Mouse (Mus musculus) ES-E14 (cell line): ENCODE data around the gene Tshz2. TPM values are rescaled to one million over a fixed set of nuclear protein-coding genes. Genes with fewer than 3 reads are reported as not detected.
A peak's percentile ranks its signal among the peaks of the same experiment; 100 is the strongest.

Source experiments
- DNase-seq: peaks from one replicate; pipeline ENCODE4 v3.0.0-alpha.2; 2013; ENCODE audit warnings: low read depth, low spot score
- H3K27ac ChIP-seq: 2 replicates; pipeline ENCODE4 v1.5.1; 2012; ENCODE audit warnings: low read depth, mild to moderate bottlenecking, low read length, moderate library complexity, mixed read lengths; ENCODE audit not compliant: poor library complexity, insufficient read depth, severe bottlenecking
- H3K36me3 ChIP-seq: 2 replicates; pipeline ENCODE4 v1.6.1; 2012; ENCODE audit warnings: mild to moderate bottlenecking, low read length, moderate library complexity, mixed read lengths; ENCODE audit not compliant: control insufficient read depth, poor library complexity, insufficient read depth, severe bottlenecking
- H3K4me1 ChIP-seq, 2 experiments: fragments of 150-350 bp in 1 of 2; sonication (generic) in 1 of 2; 2 replicates each; pipeline ENCODE4 v1.6.1; 2012; ENCODE audit warnings: low read length in 2 of 2, mild to moderate bottlenecking in 1 of 2, mixed read lengths in 1 of 2; ENCODE audit not compliant: control insufficient read depth in 2 of 2, insufficient read depth in 2 of 2, poor library complexity in 1 of 2
- H3K4me3 ChIP-seq, 2 experiments: fragments of 150-350 bp in 1 of 2; sonication (generic) in 1 of 2; 2 replicates each; pipeline ENCODE4 v1.5.1; 2012; ENCODE audit warnings: low read length in 2 of 2, low read depth in 1 of 2, mild to moderate bottlenecking in 1 of 2, mixed read lengths in 1 of 2; ENCODE audit not compliant: insufficient read depth in 1 of 2, poor library complexity in 1 of 2, severe bottlenecking in 1 of 2
- H3K9ac ChIP-seq: 2 replicates; pipeline ENCODE4 v1.6.1; 2012; ENCODE audit warnings: low read depth, mild to moderate bottlenecking, low read length, mixed read lengths; ENCODE audit not compliant: poor library complexity, insufficient read depth, severe bottlenecking
- H3K9me3 ChIP-seq: fragments of 150-350 bp; sonication (generic); 2 replicates; pipeline ENCODE4 v1.6.1; 2012; ENCODE audit warnings: low read depth, mild to moderate bottlenecking, low read length; ENCODE audit not compliant: control insufficient read depth, insufficient read depth
- CHD2 ChIP-seq: IDR thresholded peaks from 2 replicates; pipeline ENCODE4 v1.6.1; 2014; ENCODE audit warnings: mild to moderate bottlenecking, low read depth, low read length, inconsistent platforms
- HCFC1 ChIP-seq: IDR thresholded peaks from 2 replicates; pipeline ENCODE4 v1.6.1; 2012; ENCODE audit warnings: low read length, inconsistent platforms, borderline replicate concordance; ENCODE audit not compliant: insufficient read depth
- MAFK ChIP-seq: IDR thresholded peaks from 2 replicates; pipeline ENCODE4 v1.6.1; 2014; ENCODE audit warnings: mild to moderate bottlenecking, low read depth, low read length, inconsistent platforms; ENCODE audit not compliant: insufficient read depth
- ZC3H11A ChIP-seq: IDR thresholded peaks from 2 replicates; pipeline ENCODE4 v1.6.1; 2012; ENCODE audit warnings: low read depth, mild to moderate bottlenecking, inconsistent platforms, low read length, borderline replicate concordance
- ZNF384 ChIP-seq: IDR thresholded peaks from 2 replicates; pipeline ENCODE4 v1.6.1; 2012; ENCODE audit warnings: low read depth, low read length, inconsistent platforms
- in situ Hi-C, 2 experiments: fragments of 600-800 bp; cut with MboI; formaldehyde crosslinking; loops; one replicate each; pipeline ENCODE4 v1.15.1; 2025; ENCODE audit warnings: low sequenced_read_pairs in 2 of 2, inconsistent platforms in 1 of 2; ENCODE audit not compliant: unreplicated experiment in 2 of 2
- total RNA-seq: library from RNA; depleted of rRNA; stranded (reverse); fragments of 300-350 nt; gene quantifications from 2 replicates; pipeline ENCODE4 v1.2.3, GENCODE M21; 2012

Gene Tshz2
- total RNA-seq, 1 experiment = 0.27 TPM

DNA sequence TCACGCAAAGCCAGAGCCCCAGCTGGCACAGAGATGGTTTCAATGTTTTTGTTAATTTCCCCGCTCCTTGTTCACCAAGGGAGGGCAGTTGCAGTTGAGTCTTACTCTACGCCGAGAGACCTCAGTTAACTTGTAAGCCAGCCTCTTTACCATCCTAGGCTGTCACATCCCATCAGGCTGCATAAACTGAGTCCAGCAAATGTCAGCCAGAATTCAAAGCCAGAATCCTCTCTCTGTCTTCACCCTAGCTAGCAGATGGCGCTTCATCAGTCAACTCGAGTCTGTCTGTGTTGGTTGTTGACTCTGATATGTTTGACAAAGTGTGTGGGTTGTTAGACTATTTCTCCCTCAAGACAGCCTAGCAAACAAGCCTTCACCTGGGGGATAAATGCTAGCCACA lies 110.5 kb downstream of the Tshz2 start:
- TF ChIP-seq MAFK (no peak), HCFC1 (no peak), CHD2 (no peak), ZNF384 (no peak), ZC3H11A (no peak)
- Histone ChIP-seq H3K9me3 (no peaks in the 10 kb centered on the region), H3K27ac (no peak overlapping the region), H3K4me3 (no peak overlapping the region), H3K9ac (no peak overlapping the region), H3K4me1 (peaks cover 0 to 3% of the 10 kb centered on the region in 2 experiments; a peak in 1 of 4 replicates), H3K36me3 (no peaks in the 10 kb centered on the region)
- in situ Hi-C loops = no loop called here
- no peak for DNase-seq

DNA sequence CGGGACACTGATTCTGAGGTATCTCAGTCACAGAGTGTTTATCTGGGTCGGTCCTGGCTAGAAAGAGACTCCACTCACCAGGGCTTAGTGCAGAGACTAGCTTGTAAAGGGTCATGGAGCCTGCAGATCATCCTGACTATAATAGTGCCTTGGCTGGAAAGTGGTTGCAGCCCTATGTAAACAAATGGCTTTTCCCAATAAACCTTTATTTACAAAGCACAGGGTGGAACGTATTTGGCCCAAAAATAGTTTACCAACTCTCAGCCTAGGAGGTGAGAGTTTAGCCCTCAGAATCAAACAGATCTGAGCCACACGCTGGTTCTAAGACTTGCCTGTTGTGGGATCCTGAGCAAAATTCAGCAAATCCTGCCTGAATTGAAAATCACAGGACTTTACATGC lies 111.1 kb downstream of the Tshz2 start:
- H3K27ac ChIP-seq = no peak overlapping the region
- no peak overlapping the region for H3K4me3 ChIP-seq
- in situ Hi-C loops = no loop called here
- no peak for TF ChIP-seq ZC3H11A
- no peak for TF ChIP-seq HCFC1
- no peak for TF ChIP-seq MAFK
- no peak for TF ChIP-seq ZNF384
- no peak for TF ChIP-seq CHD2
- H3K9me3 ChIP-seq = no peaks in the 10 kb centered on the region
- H3K36me3 ChIP-seq = no peaks in the 10 kb centered on the region
- peaks cover 0 to 3% of the 10 kb centered on the region in 2 experiments; a peak in 1 of 4 replicates for H3K4me1 ChIP-seq
- no peak overlapping the region for H3K9ac ChIP-seq
- no peak for DNase-seq

DNA sequence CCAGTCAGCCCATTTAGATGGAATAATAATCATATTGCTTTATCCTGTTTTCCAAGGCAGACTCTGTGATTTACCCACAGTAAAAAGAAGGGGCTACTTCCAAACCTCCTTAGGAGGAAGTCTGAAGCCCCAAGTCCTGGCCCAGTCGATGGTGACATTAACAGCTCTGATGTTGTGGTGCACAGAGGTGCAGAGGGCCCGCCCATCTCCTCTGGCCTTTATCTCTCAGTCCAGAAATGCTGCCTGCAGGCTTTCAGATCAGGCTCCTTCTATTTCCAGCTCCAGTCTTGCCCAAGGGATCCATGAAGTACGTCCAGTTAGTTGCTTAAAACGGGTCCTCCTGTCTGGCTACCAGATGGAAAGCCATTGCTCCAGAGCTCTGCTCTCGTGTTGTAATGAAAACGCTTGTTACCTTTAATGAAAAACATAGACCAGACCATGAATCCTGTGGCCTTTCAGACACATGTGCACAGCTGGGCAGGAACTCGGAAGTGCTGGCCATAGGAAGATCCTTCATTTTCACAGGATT lies 114.4 kb downstream of the Tshz2 start:
- no peak for DNase-seq
- Histone ChIP-seq H3K4me3 (no peak overlapping the region), H3K9ac (no peak overlapping the region), H3K27ac (no peak overlapping the region), H3K4me1 (peaks cover 0 to 2% of the 10 kb centered on the region in 2 experiments; a peak in 2 of 4 replicates), H3K9me3 (no peaks in the 10 kb centered on the region), H3K36me3 (no peaks in the 10 kb centered on the region)
- TF ChIP-seq HCFC1 = no peak
- TF ChIP-seq CHD2 = no peak
- no peak for TF ChIP-seq ZNF384
- no peak for TF ChIP-seq ZC3H11A
- no peak for TF ChIP-seq MAFK
- in situ Hi-C loops = no loop called here

DNA sequence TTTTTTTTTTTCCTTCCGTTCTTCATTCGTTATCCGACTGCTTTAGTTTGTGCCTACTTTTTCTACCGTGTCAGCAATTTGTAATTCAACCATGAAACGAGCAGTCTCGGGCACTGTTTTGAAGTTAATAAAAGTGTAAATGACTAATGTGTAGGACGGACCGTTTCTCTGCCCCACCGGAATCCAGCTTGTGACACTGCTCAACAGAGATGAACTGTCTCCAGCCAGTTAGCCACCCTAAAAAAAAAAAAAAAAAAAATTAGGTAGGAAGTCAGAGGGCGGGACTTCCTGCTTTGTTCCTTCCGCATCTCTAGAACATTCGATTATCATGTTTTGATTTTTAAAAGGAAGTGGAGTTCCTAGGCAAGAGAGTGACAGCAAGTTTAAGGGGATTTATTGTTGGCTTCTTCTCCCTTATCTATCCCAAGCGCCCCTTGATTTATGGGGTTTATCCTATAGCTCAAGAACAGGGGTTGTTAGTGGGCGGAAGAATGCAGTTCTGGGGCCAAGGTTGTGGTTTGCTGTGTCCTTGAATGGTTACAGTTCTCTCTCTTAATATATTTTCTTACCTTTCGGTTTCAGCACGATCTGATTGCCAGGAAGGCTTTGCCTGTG lies 116.6 kb downstream of the Tshz2 start:
- H3K9me3 ChIP-seq = no peaks in the 10 kb centered on the region
- H3K27ac ChIP-seq = no peak overlapping the region
- TF ChIP-seq MAFK (no peak), ZNF384 (0 out of 2 replicates have a peak, but pooled peaks have one; percentile 9), ZC3H11A (no peak), HCFC1 (no peak), CHD2 (no peak)
- no peak overlapping the region for H3K9ac ChIP-seq
- peaks cover 0 to 2% of the 10 kb centered on the region in 2 experiments; a peak in 1 of 4 replicates for H3K4me1 ChIP-seq
- no peak for DNase-seq
- no peak overlapping the region for H3K4me3 ChIP-seq
- H3K36me3 ChIP-seq = no peaks in the 10 kb centered on the region
- in situ Hi-C loops = no loop called here
